Mouse (Mus musculus): ENCODE measurements around the gene Thumpd2. TPM values are rescaled to one million over a fixed set of nuclear protein-coding genes. Genes with fewer than 3 reads are reported as not detected.
A peak's percentile ranks its signal among the peaks of the same experiment; 100 is the strongest.

Thumpd2 gene
- polyA plus RNA-seq, 1 experiment: 1.4 TPM

GRCm38 (mm10) chr17:81053274-81053673 lies 11.6 kb downstream of the Thumpd2 start:
- no peak overlapping the region for H3K4me3 ChIP-seq (ENCODE audit: extremely low read depth, insufficient read depth, insufficient read length)
- no peaks in the 10 kb centered on the region for H3K4me1 ChIP-seq (ENCODE audit: control insufficient read depth, insufficient read depth, insufficient read length)
- WGBS: 91% methylated on average over 2 of the region's 2 CpGs
- peaks cover 19% of the 10 kb centered on the region for H3K36me3 ChIP-seq (ENCODE audit: control insufficient read depth, insufficient read depth, low read length)
- H3K27ac ChIP-seq (ENCODE audit: insufficient read depth, low read length): no peak overlapping the region
- TF ChIP-seq POLR2A (IDR thresholded peaks at IDR 0.05; ENCODE audit: low read depth, low read length) (no peak), CTCF (IDR thresholded peaks at IDR 0.05; ENCODE audit: extremely low read depth, insufficient read depth, insufficient read length, insufficient replicate concordance) (no peak)
- H3K27me3 ChIP-seq (ENCODE audit: control insufficient read depth, insufficient read depth, low read length): no peaks in the 10 kb centered on the region
- no peak for DNase-seq (ENCODE audit: low read depth in 1 of 2, low spot score in 2 of 2)

DNA sequence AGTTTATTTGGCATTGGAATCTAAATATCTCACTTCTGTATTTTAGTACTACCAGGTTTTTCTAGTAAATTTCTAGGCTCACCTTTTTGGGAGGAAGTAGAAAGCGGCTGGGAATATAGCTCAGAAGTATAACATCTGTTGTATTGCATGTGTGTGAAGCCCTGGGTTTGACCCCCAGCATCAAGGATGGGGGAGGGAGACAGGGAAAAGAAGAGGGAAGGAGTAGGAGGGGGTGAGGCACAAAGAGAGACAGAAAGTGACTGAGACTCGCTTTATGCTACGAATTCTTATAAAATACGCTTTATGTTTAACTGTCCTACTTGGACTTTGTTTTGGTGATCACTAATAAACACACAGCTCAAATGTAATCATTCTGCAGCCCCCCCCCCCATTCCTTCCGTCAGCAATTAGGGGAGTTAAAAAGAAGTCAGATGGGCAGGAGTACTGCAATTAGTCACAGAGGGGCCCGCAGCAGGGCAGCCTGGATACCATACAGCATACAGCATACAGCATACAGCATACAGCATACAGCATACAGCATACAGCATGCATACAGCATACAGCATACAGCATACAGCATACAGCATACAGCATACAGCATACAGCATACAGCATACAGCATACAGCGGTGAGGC lies 16.8 kb downstream of the Thumpd2 start:
- 92% methylated on average over 7 of the region's 7 CpGs for WGBS
- no peak for DNase-seq (ENCODE audit: low read depth in 1 of 2, low spot score in 2 of 2)
- Histone ChIP-seq H3K27me3 (ENCODE audit: control insufficient read depth, insufficient read depth, low read length) (no peaks in the 10 kb centered on the region), H3K4me1 (ENCODE audit: control insufficient read depth, insufficient read depth, insufficient read length) (peaks cover 3% of the 10 kb centered on the region; the same call in 1 of the 2 replicates), H3K36me3 (ENCODE audit: control insufficient read depth, insufficient read depth, low read length) (peaks cover 10% of the 10 kb centered on the region), H3K4me3 (ENCODE audit: extremely low read depth, insufficient read depth, insufficient read length) (no peak overlapping the region), H3K27ac (ENCODE audit: insufficient read depth, low read length) (no peak overlapping the region)
- TF ChIP-seq POLR2A (IDR thresholded peaks at IDR 0.05; ENCODE audit: low read depth, low read length) (no peak), CTCF (IDR thresholded peaks at IDR 0.05; ENCODE audit: extremely low read depth, insufficient read depth, insufficient read length, insufficient replicate concordance) (no peak)

GRCm38 (mm10) chr17:81045525-81046150 lies 19.2 kb downstream of the Thumpd2 start:
- peak; percentile 14; the same call in 1 of the 2 replicates for TF ChIP-seq CTCF (IDR thresholded peaks at IDR 0.05; ENCODE audit: extremely low read depth, insufficient read depth, insufficient read length, insufficient replicate concordance)
- no peak for TF ChIP-seq POLR2A (IDR thresholded peaks at IDR 0.05; ENCODE audit: low read depth, low read length)
- 87% methylated on average over 9 of the region's 9 CpGs for WGBS
- Histone ChIP-seq H3K4me3 (ENCODE audit: extremely low read depth, insufficient read depth, insufficient read length) (no peak overlapping the region), H3K36me3 (ENCODE audit: control insufficient read depth, insufficient read depth, low read length) (peaks cover 2% of the 10 kb centered on the region), H3K27me3 (ENCODE audit: control insufficient read depth, insufficient read depth, low read length) (no peaks in the 10 kb centered on the region), H3K27ac (ENCODE audit: insufficient read depth, low read length) (no peak overlapping the region), H3K4me1 (ENCODE audit: control insufficient read depth, insufficient read depth, insufficient read length) (peaks cover 3% of the 10 kb centered on the region; the same call in 1 of the 2 replicates)
- DNase-seq (ENCODE audit: low read depth in 1 of 2, low spot score in 2 of 2): peak in 1 of 2 experiments; percentile 32

DNA sequence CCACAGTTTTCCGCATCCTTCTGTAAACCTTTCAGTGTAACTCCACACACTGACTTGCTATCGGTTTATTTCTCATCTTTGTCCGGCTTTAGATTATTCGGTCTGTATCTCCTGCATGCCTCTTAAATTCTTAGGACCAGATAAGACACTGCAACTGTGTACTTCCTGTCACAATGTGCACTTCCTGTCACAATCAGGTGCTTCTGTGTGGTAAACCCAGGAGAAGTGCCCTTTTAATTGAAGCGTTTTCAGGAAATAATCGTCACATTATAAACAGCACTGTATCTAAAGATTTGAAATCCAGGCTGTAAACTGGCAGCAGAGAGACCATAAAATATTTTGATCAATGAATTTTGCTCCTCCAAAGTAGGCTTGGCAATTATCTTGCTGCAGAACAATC lies 19.8 kb downstream of the Thumpd2 start:
- Histone ChIP-seq H3K36me3 (ENCODE audit: control insufficient read depth, insufficient read depth, low read length) (peaks cover 2% of the 10 kb centered on the region; the same call in 1 of the 2 replicates), H3K27ac (ENCODE audit: insufficient read depth, low read length) (no peak overlapping the region), H3K27me3 (ENCODE audit: control insufficient read depth, insufficient read depth, low read length) (no peaks in the 10 kb centered on the region), H3K4me3 (ENCODE audit: extremely low read depth, insufficient read depth, insufficient read length) (no peak overlapping the region), H3K4me1 (ENCODE audit: control insufficient read depth, insufficient read depth, insufficient read length) (peaks cover 3% of the 10 kb centered on the region; the same call in 1 of the 2 replicates)
- 76% methylated on average over 6 of the region's 6 CpGs for WGBS
- DNase-seq (ENCODE audit: low read depth in 1 of 2, low spot score in 2 of 2): no peak
- TF ChIP-seq CTCF (IDR thresholded peaks at IDR 0.05; ENCODE audit: extremely low read depth, insufficient read depth, insufficient read length, insufficient replicate concordance) (no peak), POLR2A (IDR thresholded peaks at IDR 0.05; ENCODE audit: low read depth, low read length) (no peak)

- Histone ChIP-seq H3K4me3 (ENCODE audit: extremely low read depth, insufficient read depth, insufficient read length) (no peak overlapping the region), H3K36me3 (ENCODE audit: control insufficient read depth, insufficient read depth, low read length) (0 out of 2 replicates have a peak, but pooled peaks cover 2% of the 10 kb centered on the region), H3K27ac (ENCODE audit: insufficient read depth, low read length) (no peak overlapping the region), H3K4me1 (ENCODE audit: control insufficient read depth, insufficient read depth, insufficient read length) (peaks cover 3% of the 10 kb centered on the region; the same call in 1 of the 2 replicates), H3K27me3 (ENCODE audit: control insufficient read depth, insufficient read depth, low read length) (no peaks in the 10 kb centered on the region)
- 90% methylated on average over 3 of the region's 3 CpGs for WGBS
- no peak for TF ChIP-seq POLR2A (IDR thresholded peaks at IDR 0.05; ENCODE audit: low read depth, low read length)
- TF ChIP-seq CTCF (IDR thresholded peaks at IDR 0.05; ENCODE audit: extremely low read depth, insufficient read depth, insufficient read length, insufficient replicate concordance): no peak
- DNase-seq (ENCODE audit: low read depth in 1 of 2, low spot score in 2 of 2): no peak
Observed at GRCm38 (mm10) chr17:81044356-81044755, 20.5 kb downstream of the Thumpd2 start.

DNA sequence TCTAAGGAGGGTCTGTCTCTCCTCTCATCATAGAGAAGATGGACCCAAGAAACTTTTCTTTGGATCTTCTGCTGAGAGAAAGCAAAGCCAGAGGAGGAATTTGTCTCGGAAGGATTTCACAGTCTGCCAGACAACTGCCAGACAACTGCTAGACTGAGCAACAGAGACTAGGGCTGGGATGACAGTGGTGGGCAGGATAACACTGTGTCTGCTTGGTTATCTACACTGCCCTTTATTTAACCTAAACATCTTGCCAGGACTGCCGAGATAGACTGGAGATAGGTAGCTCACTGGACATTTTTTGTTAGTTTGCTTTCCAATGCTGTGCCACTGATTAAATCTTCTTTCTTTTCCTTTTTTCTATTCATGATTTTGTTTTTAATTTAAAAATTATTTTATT lies 23.2 kb downstream of the Thumpd2 start:
- H3K27ac ChIP-seq (ENCODE audit: insufficient read depth, low read length): no peak overlapping the region
- TF ChIP-seq POLR2A (IDR thresholded peaks at IDR 0.05; ENCODE audit: low read depth, low read length): no peak
- no peak for TF ChIP-seq CTCF (IDR thresholded peaks at IDR 0.05; ENCODE audit: extremely low read depth, insufficient read depth, insufficient read length, insufficient replicate concordance)
- no peak overlapping the region for H3K4me3 ChIP-seq (ENCODE audit: extremely low read depth, insufficient read depth, insufficient read length)
- WGBS: 86% methylated on average over 2 of the region's 2 CpGs
- H3K36me3 ChIP-seq (ENCODE audit: control insufficient read depth, insufficient read depth, low read length): peaks cover 9% of the 10 kb centered on the region
- peaks cover 3% of the 10 kb centered on the region for H3K4me1 ChIP-seq (ENCODE audit: control insufficient read depth, insufficient read depth, insufficient read length)
- no peak for DNase-seq (ENCODE audit: low read depth in 1 of 2, low spot score in 2 of 2)
- H3K27me3 ChIP-seq (ENCODE audit: control insufficient read depth, insufficient read depth, low read length): no peaks in the 10 kb centered on the region
